Mouse (Mus musculus): ENCODE data around the gene Kcng1. TPM values are rescaled to one million over a fixed set of nuclear protein-coding genes. Genes with fewer than 3 reads are reported as not detected.

The Kcng1 gene
- polyA plus RNA-seq, 1 experiment from 2014 or later: 0.18 TPM

- H3K9ac ChIP-seq: no peak overlapping the region
- H3K27ac ChIP-seq: no peak overlapping the region
- H3K4me1 ChIP-seq (replicated peaks): no peaks in the 10 kb centered on the region
- no peak for ATAC-seq (replicated peaks; ENCODE audit: insufficient number of reproducible peaks, insufficient read depth, low FRiP score, low read depth)
- H3K4me2 ChIP-seq: no peak overlapping the region
- H3K4me3 ChIP-seq: no peak overlapping the region
- WGBS: 76% methylated on average over 4 of the region's 4 CpGs
- H3K27me3 ChIP-seq: peaks cover 83% of the 10 kb centered on the region
- H3K9me3 ChIP-seq (replicated peaks): no peaks in the 10 kb centered on the region
- H3K36me3 ChIP-seq: no peaks in the 10 kb centered on the region
Observed at GRCm38 (mm10) chr2:168257188-168257587, 24.3 kb downstream of the Kcng1 start.

- H3K4me3 ChIP-seq: no peak overlapping the region
- no peak overlapping the region for H3K4me2 ChIP-seq
- peaks cover 83% of the 10 kb centered on the region for H3K27me3 ChIP-seq
- no peak overlapping the region for H3K27ac ChIP-seq
- H3K36me3 ChIP-seq: no peaks in the 10 kb centered on the region
- H3K9me3 ChIP-seq (replicated peaks): no peaks in the 10 kb centered on the region
- WGBS: 71% methylated on average over 3 of the region's 3 CpGs
- ATAC-seq (replicated peaks; ENCODE audit: insufficient number of reproducible peaks, insufficient read depth, low FRiP score, low read depth): no peak
- H3K9ac ChIP-seq: no peak overlapping the region
- H3K4me1 ChIP-seq (replicated peaks): no peaks in the 10 kb centered on the region
Observed at GRCm38 (mm10) chr2:168256506-168256905, 25.0 kb downstream of the Kcng1 start.

GRCm38 (mm10) chr2:168253822-168254221 is 27.7 kb downstream of the Kcng1 start:
- Histone ChIP-seq H3K27me3 (peaks cover 70% of the 10 kb centered on the region), H3K4me2 (no peak overlapping the region), H3K4me1 (replicated peaks) (no peaks in the 10 kb centered on the region), H3K27ac (no peak overlapping the region), H3K4me3 (no peak overlapping the region), H3K9ac (no peak overlapping the region), H3K9me3 (replicated peaks) (no peaks in the 10 kb centered on the region), H3K36me3 (no peaks in the 10 kb centered on the region)
- no peak for ATAC-seq (replicated peaks; ENCODE audit: insufficient number of reproducible peaks, insufficient read depth, low FRiP score, low read depth)
- WGBS: 13% methylated on average over 7 of the region's 7 CpGs

GRCm38 (mm10) chr2:168252639-168253292 is 28.8 kb downstream of the Kcng1 start:
- 14% methylated on average over 16 of the region's 16 CpGs for WGBS
- Histone ChIP-seq H3K4me1 (replicated peaks) (no peaks in the 10 kb centered on the region), H3K4me2 (no peak overlapping the region)

GRCm38 (mm10) chr2:168250270-168250669 is 31.3 kb downstream of the Kcng1 start:
- WGBS: 20% methylated on average over 8 of the region's 8 CpGs
- Histone ChIP-seq H3K4me1 (replicated peaks) (no peaks in the 10 kb centered on the region), H3K9ac (no peak overlapping the region), H3K27me3 (peaks cover 52% of the 10 kb centered on the region), H3K4me2 (no peak overlapping the region), H3K27ac (no peak overlapping the region), H3K36me3 (no peaks in the 10 kb centered on the region), H3K4me3 (no peak overlapping the region), H3K9me3 (replicated peaks) (no peaks in the 10 kb centered on the region)
- no peak for ATAC-seq (replicated peaks; ENCODE audit: insufficient number of reproducible peaks, insufficient read depth, low FRiP score, low read depth)

More at GRCm38 (mm10) chr2:168252639-168253292, 28.8 kb downstream of the Kcng1 start:
- Histone ChIP-seq H3K27me3 (peaks cover 62% of the 10 kb centered on the region), H3K27ac (no peak overlapping the region), H3K9ac (no peak overlapping the region), H3K36me3 (no peaks in the 10 kb centered on the region), H3K9me3 (replicated peaks) (no peaks in the 10 kb centered on the region), H3K4me3 (no peak overlapping the region)
- ATAC-seq (replicated peaks; ENCODE audit: insufficient number of reproducible peaks, insufficient read depth, low FRiP score, low read depth): no peak

GRCm38 (mm10) chr2:168248856-168249245 is 32.7 kb downstream of the Kcng1 start:
- peaks cover 54% of the 10 kb centered on the region for H3K27me3 ChIP-seq
- ATAC-seq (replicated peaks; ENCODE audit: insufficient number of reproducible peaks, insufficient read depth, low FRiP score, low read depth): no peak

GRCm38 (mm10) chr2:168248167-168248855 is 33.2 kb downstream of the Kcng1 start:
- no peak overlapping the region for H3K27ac ChIP-seq
- no peak for ATAC-seq (replicated peaks; ENCODE audit: insufficient number of reproducible peaks, insufficient read depth, low FRiP score, low read depth)
- H3K9me3 ChIP-seq (replicated peaks): no peaks in the 10 kb centered on the region
- H3K4me2 ChIP-seq: no peak overlapping the region
- H3K4me1 ChIP-seq (replicated peaks): no peaks in the 10 kb centered on the region
- no peak overlapping the region for H3K4me3 ChIP-seq
- H3K9ac ChIP-seq: no peak overlapping the region
- peaks cover 51% of the 10 kb centered on the region for H3K27me3 ChIP-seq
- WGBS: 69% methylated on average over 8 of the region's 8 CpGs
- H3K36me3 ChIP-seq: no peaks in the 10 kb centered on the region

More at GRCm38 (mm10) chr2:168248856-168249245, 32.7 kb downstream of the Kcng1 start:
- Histone ChIP-seq H3K27ac (no peak overlapping the region), H3K9me3 (replicated peaks) (no peaks in the 10 kb centered on the region), H3K4me2 (no peak overlapping the region), H3K4me1 (replicated peaks) (no peaks in the 10 kb centered on the region), H3K9ac (no peak overlapping the region), H3K36me3 (no peaks in the 10 kb centered on the region), H3K4me3 (no peak overlapping the region)
- 21% methylated on average over 2 of the region's 2 CpGs for WGBS

GRCm38 (mm10) chr2:168245571-168245970 is 36.0 kb downstream of the Kcng1 start:
- H3K36me3 ChIP-seq: no peaks in the 10 kb centered on the region
- WGBS: 34% methylated on average over 8 of the region's 8 CpGs
- H3K27ac ChIP-seq: no peak overlapping the region
- no peak overlapping the region for H3K9ac ChIP-seq
- peaks cover 28% of the 10 kb centered on the region for H3K27me3 ChIP-seq
- no peak for ATAC-seq (replicated peaks; ENCODE audit: insufficient number of reproducible peaks, insufficient read depth, low FRiP score, low read depth)
- H3K4me1 ChIP-seq (replicated peaks): no peaks in the 10 kb centered on the region
- no peak overlapping the region for H3K4me2 ChIP-seq
- no peak overlapping the region for H3K4me3 ChIP-seq
- no peaks in the 10 kb centered on the region for H3K9me3 ChIP-seq (replicated peaks)

DNA sequence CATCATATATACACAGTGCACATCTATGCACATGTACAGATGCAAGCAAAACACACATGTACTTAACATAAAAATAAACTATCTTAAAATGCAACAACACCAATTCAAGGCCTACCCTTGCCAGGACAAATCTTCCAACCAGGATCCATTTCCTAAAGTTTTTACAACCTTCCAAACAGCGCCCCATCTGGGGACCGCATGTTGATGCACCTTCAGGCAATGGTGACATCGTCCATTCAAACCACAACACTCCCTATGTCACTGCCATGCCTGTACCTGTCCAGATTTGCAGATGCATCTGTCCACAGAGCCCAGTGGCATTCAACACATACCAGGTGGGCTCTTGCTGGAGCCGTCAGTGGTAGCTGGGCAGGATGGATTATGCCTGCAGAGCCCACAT is 38.3 kb downstream of the Kcng1 start:
- no peaks in the 10 kb centered on the region for H3K36me3 ChIP-seq
- H3K4me1 ChIP-seq (replicated peaks): no peaks in the 10 kb centered on the region
- no peak overlapping the region for H3K9ac ChIP-seq
- 66% methylated on average over 4 of the region's 4 CpGs for WGBS
- no peak overlapping the region for H3K27ac ChIP-seq
- H3K4me3 ChIP-seq: no peak overlapping the region
- no peak for ATAC-seq (replicated peaks; ENCODE audit: insufficient number of reproducible peaks, insufficient read depth, low FRiP score, low read depth)
- H3K27me3 ChIP-seq: peaks cover 27% of the 10 kb centered on the region
- H3K4me2 ChIP-seq: no peak overlapping the region
- H3K9me3 ChIP-seq (replicated peaks): no peaks in the 10 kb centered on the region

- ATAC-seq (replicated peaks; ENCODE audit: insufficient number of reproducible peaks, insufficient read depth, low FRiP score, low read depth): no peak
- peaks cover 28% of the 10 kb centered on the region for H3K27me3 ChIP-seq
- no peak overlapping the region for H3K9ac ChIP-seq
- H3K4me1 ChIP-seq (replicated peaks): no peaks in the 10 kb centered on the region
- no peaks in the 10 kb centered on the region for H3K36me3 ChIP-seq
- no peaks in the 10 kb centered on the region for H3K9me3 ChIP-seq (replicated peaks)
- H3K4me3 ChIP-seq: no peak overlapping the region
- no peak overlapping the region for H3K27ac ChIP-seq
- H3K4me2 ChIP-seq: no peak overlapping the region
Observed at GRCm38 (mm10) chr2:168242841-168243240, 38.7 kb downstream of the Kcng1 start.

GRCm38 (mm10) chr2:168238335-168238734 is 43.2 kb downstream of the Kcng1 start:
- H3K27me3 ChIP-seq: peaks cover 5% of the 10 kb centered on the region; the same call in 1 of the 2 replicates
- H3K27ac ChIP-seq: no peak overlapping the region
- WGBS: 89% methylated on average over 4 of the region's 4 CpGs
- H3K4me1 ChIP-seq (replicated peaks): no peaks in the 10 kb centered on the region
- no peak overlapping the region for H3K4me3 ChIP-seq
- H3K9me3 ChIP-seq (replicated peaks): no peaks in the 10 kb centered on the region
- H3K9ac ChIP-seq: no peak overlapping the region
- no peak for ATAC-seq (replicated peaks; ENCODE audit: insufficient number of reproducible peaks, insufficient read depth, low FRiP score, low read depth)
- H3K36me3 ChIP-seq: no peaks in the 10 kb centered on the region; the same call in 1 of the 2 replicates
- no peak overlapping the region for H3K4me2 ChIP-seq

DNA sequence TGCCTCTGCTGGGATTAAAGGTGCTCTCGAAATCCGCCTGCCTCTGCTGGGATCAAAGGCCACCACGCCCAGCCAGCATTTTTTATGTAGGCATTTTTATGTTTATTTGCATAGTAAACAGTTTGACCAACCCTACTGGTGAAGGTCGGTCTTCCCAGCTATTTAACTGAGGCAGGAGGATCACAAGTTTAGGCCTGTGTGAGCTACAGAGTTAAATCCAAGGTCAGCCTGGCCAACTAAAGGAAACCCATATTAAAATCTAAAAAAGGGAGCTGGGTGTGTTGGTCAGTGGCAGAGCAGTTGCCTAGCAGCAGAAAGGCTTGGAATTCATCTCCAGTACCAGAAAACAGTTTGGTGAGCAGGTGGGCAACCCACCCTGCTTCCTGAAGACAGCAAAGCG is 48.2 kb downstream of the Kcng1 start:
- H3K4me1 ChIP-seq (replicated peaks): peaks cover 30% of the 10 kb centered on the region
- H3K9me3 ChIP-seq (replicated peaks): no peaks in the 10 kb centered on the region
- ATAC-seq (replicated peaks; ENCODE audit: insufficient number of reproducible peaks, insufficient read depth, low FRiP score, low read depth): no peak
- no peaks in the 10 kb centered on the region; the same call in 1 of the 2 replicates for H3K36me3 ChIP-seq
- H3K27me3 ChIP-seq: 0 out of 2 replicates have a peak, but pooled peaks cover under 1% of the 10 kb centered on the region
- H3K27ac ChIP-seq: no peak overlapping the region
- H3K4me2 ChIP-seq: no peak overlapping the region
- 91% methylated on average over 5 of the region's 5 CpGs for WGBS
- H3K9ac ChIP-seq: no peak overlapping the region
- no peak overlapping the region for H3K4me3 ChIP-seq

Measured in heart, embryonic 15.5 days (tissue).